Mouse (Mus musculus): ENCODE data around the gene Fam189b. TPM values are rescaled to one million over a fixed set of nuclear protein-coding genes. Genes with fewer than 3 reads are reported as not detected.

Fam189b gene
- polyA plus RNA-seq (2021; fragmentation: Nextera tagmentation) = 7.2 and 8.7 TPM in 2 replicates
- long read RNA-seq, experiment 1, partial matches to known transcripts = 4 of 7 reads
- long read RNA-seq, experiment 1, other reads (novel, unspliced or antisense) = 3 of 7 reads
- long read RNA-seq, experiment 2, transcript Fam189b-201 (12 exons, 3,083 nt) = major isoform, 8 of 28 reads
- long read RNA-seq, experiment 2, partial matches to known transcripts = 7 of 28 reads
- long read RNA-seq, experiment 2, other reads (novel, unspliced or antisense) = 11 of 28 reads

DNA sequence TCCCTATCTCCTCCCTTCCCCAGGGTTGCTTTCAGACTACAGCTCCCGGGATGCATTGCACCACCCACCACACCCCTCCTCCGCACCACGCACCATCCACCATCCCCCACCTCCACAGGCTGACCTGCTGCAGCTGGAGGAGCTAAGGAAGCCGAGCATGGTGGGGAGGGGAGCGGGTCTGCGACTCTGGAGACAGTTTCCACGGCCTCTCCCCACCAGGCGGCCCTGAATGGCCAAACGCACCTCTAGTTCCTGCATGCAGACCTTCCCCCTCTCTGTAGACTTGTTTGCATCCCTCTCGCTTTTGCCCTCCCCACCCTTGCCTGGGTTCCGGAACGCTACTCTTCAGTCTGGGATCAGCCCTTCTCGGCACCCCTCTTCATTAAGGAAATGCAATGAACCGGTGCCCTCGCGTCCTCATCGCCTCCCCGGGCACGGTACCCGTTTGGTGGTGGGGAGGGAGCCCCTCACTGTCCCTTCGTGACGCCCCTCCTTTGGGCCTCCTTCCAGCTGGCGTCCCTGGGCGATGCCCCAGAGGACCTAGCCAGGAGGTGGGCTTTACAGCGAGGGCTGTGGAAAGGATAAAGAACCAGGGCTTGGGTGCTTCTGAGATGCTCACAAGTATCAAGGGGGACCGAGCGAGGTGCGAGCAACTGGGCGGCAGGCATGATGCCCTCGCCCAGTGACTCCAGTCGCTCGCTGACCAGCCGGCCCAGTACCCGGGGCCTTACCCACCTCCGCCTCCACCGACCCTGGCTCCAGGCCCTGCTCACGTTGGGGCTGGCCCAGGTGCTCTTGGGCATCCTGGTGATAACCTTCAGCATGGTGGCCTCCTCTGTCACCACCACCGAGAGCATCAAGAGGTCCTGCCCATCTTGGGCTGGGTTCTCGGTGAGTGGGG is at the start of gene Fam189b:
TSS of gene Fam189b (plus strand) at position 86 of the 901 bp plus-strand sequence.

DNA sequence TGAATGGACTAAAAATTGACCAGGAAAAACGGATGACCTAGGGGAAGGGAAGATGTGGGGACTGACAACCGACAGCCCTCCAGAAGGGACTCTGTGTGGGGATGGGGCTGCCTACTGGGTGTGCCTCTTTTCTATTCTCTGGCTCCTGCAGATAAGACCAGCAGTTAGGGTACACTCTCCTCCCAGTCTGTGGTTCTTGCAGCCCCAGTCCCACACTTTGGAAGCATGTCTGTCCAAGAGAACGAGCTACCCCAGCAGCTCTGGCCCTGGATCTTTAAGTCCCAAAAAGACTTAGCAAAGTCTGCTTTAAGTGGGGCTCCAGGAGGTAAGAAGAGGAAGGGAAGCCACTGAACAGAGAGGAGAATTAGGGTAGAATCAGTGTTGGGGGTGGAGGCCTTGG is 47.0 kb upstream of the Fam189b start, which contains the start of gene Pklr:
TSS of gene Pklr (plus strand) at position 185 of the 400 bp plus-strand sequence.

DNA sequence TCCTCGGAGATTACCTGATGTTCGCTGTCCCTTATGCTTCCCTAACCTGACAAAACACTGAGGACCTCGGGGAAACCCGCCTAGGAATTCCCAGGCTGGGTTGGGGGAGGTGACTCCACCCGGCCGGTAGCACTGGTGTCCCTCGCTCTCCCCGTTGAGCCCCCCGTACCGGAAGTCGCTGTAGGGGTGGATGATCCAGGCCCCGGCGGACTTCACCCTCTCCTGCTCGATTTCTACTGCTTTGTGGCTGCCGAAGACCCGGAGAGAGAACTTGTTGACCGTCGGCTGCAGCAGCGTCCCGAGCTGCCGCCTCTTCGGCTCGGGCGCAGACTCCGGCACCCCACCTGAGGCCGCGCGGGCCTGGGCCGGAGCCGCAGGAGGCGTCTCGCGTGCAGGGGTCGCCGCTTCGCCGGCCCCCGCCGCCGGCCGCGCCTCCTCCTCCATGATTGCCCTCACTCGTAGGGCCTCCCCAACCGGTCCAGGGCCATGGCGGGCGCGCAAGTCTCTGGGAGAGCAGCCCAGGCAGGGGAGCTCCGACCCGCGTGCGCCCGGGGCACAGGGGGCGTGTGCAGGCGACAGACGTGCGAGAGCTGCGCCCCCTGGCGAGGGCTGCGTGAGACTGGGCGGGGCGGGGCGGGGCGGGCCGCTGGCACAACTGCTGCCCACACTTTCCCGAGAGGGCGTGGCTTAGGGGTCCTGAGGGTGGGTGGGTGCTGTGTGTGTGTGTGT is 23.2 kb upstream of the Fam189b start, which contains the start of gene Hcn3:
TSS of gene Hcn3 (minus strand) at position 581 of the 729 bp plus-strand sequence.

DNA sequence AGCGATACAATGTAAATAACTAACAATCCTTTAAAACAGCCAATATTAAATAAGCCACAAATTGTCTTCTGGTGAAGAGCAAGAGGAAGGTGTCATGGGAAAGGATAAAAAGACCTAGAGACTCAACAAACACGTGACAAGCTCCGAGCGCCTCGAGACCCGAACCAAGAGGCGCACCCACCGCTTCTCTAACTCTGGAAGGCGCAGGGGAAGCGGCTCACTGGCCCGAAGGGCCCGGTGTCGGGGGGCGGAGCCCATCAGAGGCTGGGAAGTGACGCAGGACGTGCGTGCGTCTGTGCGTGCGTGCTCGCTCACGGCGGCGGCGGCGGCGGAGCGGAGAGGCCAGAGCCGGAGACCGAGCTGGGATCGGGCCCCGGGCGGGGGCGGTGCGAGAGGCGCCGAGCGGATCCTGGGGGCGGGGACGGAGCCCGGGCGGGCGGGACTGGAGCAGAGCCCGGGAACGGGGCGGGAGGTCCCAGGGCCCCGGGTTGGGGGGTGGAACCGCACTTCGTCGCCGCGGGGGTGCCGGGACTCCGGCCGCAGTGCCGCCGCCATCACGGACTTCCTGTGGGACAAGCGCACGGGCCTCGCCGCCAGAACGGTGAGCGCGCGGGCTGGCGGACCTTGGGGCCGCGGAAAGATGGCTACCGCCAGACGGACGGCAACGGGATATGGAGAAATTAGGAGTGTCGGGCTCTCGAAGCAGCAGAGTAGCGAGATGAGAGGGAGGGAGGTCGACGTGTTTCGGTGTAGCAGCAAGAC is 18.3 kb upstream of the Fam189b start, which contains the start of gene Clk2:
TSS of gene Clk2 (plus strand) at position 290 of the 762 bp plus-strand sequence.

DNA sequence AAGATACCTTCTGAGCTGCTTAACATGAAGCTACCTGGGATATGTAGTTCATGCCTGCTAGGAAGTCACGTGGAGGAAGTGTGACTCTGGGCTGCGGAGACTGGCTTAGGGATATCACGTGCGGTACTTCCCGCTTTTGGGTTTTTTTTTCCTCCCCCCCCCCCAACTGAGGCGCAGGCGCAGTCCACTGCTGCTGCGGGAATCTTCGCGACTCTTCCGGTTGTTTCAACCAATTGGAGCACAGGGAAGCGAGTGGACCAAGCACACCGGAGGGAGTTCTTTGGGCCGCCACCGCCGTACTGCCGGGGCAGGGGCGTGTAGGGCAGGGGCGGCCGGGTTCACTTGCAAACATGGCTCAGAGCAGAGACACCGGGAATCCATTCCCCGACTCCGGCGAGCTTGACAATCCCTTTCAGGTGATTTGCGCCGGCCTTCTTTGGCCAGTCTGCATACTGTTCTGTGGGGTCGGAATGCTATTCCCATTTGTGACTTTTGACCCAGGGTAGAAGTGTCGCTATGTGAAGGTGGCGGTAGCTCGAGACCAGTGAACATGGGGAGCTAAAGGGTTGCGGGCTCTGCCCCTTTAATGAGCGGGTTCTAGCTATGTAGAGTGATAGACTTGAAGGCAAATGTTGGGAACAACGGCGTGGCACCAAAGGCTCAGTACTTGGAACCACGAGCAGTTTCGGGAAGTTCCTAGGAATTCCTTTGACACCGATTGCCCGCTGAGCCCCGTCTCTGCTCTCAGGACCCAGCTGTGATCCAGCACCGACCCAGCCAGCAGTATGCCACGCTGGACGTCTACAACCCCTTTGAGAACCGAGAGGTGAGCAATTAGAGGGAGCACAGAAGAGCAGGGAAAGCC is 5.5 kb upstream of the Fam189b start, which contains the start of gene Scamp3:
TSS of gene Scamp3 (plus strand) at position 232 of the 865 bp plus-strand sequence.

DNA sequence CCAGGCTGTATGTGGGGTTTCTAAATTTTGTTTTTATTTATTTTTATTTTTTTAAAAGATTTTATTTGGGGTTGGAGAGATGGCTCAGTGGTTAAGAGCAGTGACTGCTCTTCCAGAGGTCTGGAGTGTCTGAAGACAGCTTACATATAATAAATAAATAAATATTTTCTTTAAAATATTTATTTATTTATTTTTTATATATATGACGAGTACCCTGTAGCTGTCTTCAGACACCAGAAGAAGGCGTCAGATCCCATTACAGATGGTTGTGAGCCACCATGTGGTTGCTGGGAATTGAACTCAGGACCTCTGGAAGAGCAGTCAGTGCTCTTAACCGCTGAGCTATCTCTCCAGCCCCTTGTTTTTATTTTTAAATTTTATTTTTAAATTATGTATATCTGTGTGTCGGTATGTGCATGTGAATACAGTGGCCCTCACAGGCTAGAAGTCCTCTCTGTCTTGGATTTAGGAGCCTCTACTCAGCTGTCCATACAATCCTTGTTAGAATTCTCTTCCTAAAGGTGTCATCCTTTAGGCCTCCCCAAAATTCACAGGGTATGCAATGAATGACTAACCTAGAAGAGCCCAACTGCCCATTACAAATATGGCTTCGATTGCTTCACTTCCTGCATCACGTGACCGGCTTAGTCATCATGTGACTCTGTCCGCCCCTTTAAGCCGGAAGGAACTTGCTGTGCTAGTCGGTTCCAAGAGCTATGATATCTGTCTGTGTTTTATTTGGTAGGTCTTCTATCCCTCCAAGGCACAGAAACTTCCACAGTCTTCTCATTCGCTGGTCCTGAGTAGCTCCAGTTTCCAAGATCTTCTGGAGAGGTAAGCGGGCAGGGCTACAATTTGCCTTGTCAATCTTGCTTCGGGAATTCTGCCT is 19.6 kb downstream of the Fam189b start, which contains the start of gene Gba:
TSS of gene Gba (plus strand) at position 676 of the 889 bp plus-strand sequence.

DNA sequence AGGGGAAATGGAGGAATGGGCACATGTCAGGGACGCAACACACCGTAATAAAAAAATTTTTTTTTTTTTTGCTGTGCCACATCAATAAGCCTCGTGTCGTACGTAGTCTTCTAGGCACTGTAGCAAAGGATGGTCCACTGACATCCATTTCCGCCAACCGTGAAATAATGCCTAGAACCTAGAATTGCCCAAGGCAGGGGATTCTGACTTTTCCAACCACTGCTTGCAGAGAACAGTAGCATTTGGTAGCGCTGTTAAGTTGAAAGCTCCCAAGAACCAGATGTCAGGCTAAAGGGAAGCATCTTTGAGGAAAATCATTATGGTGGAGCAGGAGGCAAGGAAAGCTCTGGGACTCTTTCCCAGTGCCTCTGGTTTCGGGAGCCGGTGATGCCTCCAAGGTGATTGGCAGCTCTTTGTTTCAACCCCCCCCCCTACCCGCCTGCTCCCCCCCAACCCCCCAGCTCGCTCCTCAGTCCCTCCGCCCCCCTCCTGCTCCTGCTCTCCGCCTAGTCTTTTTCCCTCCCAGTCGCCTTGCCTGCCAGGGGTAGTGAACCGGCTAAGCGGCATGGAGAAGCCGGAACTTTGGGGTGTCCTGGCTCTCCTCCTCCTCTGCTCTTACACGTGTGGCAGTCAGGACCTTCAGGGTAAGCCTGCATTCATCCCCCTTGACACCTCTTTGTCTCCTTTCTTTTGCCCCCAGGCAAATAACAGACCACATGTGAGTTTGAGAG is 31.9 kb downstream of the Fam189b start, which contains the start of gene Thbs3:
TSS of gene Thbs3 (plus strand) at position 500 of the 731 bp plus-strand sequence.

DNA sequence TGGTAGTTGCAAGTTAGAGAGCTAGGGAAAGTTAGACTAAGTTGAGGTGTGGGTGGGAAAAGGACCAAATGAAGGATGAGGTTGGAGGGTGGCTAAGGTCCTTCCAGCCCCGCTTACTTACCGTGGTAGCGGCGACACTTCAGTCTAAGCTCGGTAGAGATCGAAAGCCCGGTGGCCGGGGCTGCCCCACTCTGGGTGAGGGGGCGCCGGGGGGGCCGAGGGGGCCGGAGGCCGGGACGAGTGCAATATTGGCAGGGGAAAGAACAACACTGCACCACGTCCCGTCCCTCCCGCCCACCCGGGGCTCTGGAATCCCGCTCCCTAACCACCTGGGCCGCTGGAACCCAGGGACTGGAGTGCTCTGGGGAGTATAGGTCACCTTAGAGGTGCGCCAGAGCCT is 44.0 kb downstream of the Fam189b start, which contains the start of gene Mtx1:
TSS of gene Mtx1 (minus strand) at position 189 of the 400 bp plus-strand sequence.

DNA sequence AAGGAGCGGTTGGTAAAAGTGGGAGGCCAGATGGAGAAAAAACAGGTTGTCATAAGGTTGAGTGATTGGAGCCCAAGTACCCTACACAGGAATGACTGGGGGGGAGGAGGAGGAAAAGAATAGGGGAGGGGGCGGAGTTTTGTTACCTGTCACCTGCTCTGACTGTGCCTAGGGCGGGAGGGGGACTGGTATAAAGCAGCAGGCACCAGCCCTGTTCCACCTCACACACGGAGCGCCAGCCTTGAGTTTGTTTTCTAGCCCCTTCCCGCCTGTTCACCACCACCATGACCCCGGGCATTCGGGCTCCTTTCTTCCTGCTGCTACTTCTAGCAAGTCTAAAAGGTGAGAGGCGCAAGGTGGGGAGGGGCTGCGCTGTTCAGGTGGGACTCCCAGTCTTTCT is 45.9 kb downstream of the Fam189b start, which contains the start of gene Muc1:
TSS of gene Muc1 (plus strand) at position 222 of the 400 bp plus-strand sequence.

Small RNAs within 50 kb of the gene (microRNA-seq; reads per million reads assigned to microRNA genes)
- gene Mir92b = 8,824 reads per million, percentile 95 among the genes with 10 or more reads in this experiment

Other genes starting within 250 kb of the Fam189b start
- gene Ash1l, start 232.5 kb upstream of the Fam189b start, polyA plus RNA-seq (2021; fragmentation: Nextera tagmentation) = 9.1 and 9.5 TPM in 2 replicates
- 102 and 114 TPM in 2 replicates for gene Dap3, start 232.0 kb upstream of the Fam189b start, polyA plus RNA-seq (2021; fragmentation: Nextera tagmentation)
- gene Rusc1, start 89.8 kb upstream of the Fam189b start, polyA plus RNA-seq (2021; fragmentation: Nextera tagmentation) = 40.8 and 48.7 TPM in 2 replicates
- not detected in 2 replicates for gene Gm43738, start 82.0 kb upstream of the Fam189b start, polyA plus RNA-seq (2021; fragmentation: Nextera tagmentation)
- gene Fdps, start 81.2 kb upstream of the Fam189b start, polyA plus RNA-seq (2021; fragmentation: Nextera tagmentation) = 183 TPM in 2 replicates
- gene Pklr, start 47.0 kb upstream of the Fam189b start, polyA plus RNA-seq (2021; fragmentation: Nextera tagmentation) = 0.20 TPM in 1 of 2 replicates, not detected in the other
- gene Hcn3, start 22.9 kb upstream of the Fam189b start, polyA plus RNA-seq (2021; fragmentation: Nextera tagmentation) = 1.9 and 2.1 TPM in 2 replicates
- gene Clk2, start 18.3 kb upstream of the Fam189b start, polyA plus RNA-seq (2021; fragmentation: Nextera tagmentation) = 2.3 and 2.6 TPM in 2 replicates
- gene Scamp3, start 5.7 kb upstream of the Fam189b start, polyA plus RNA-seq (2021; fragmentation: Nextera tagmentation) = 79.6 and 80.4 TPM in 2 replicates
- gene Gba, start 19.8 kb downstream of the Fam189b start, polyA plus RNA-seq (2021; fragmentation: Nextera tagmentation) = 24.0 and 25.6 TPM in 2 replicates
- gene Thbs3, start 32.0 kb downstream of the Fam189b start, polyA plus RNA-seq (2021; fragmentation: Nextera tagmentation) = 10.7 and 16.8 TPM in 2 replicates
- gene Mtx1, start 43.9 kb downstream of the Fam189b start, polyA plus RNA-seq (2021; fragmentation: Nextera tagmentation) = 125 and 128 TPM in 2 replicates
- gene Muc1, start 45.9 kb downstream of the Fam189b start, polyA plus RNA-seq (2021; fragmentation: Nextera tagmentation) = not detected in 2 replicates
- gene Krtcap2, start 62.8 kb downstream of the Fam189b start, polyA plus RNA-seq (2021; fragmentation: Nextera tagmentation) = 237 and 255 TPM in 2 replicates
- 20.0 and 21.4 TPM in 2 replicates for gene Trim46, start 63.2 kb downstream of the Fam189b start, polyA plus RNA-seq (2021; fragmentation: Nextera tagmentation)
- gene Dpm3, start 76.2 kb downstream of the Fam189b start, polyA plus RNA-seq (2021; fragmentation: Nextera tagmentation) = 320 and 365 TPM in 2 replicates
- gene Slc50a1, start 87.4 kb downstream of the Fam189b start, polyA plus RNA-seq (2021; fragmentation: Nextera tagmentation) = 56.9 and 59.5 TPM in 2 replicates
- gene Efna1, start 98.0 kb downstream of the Fam189b start, polyA plus RNA-seq (2021; fragmentation: Nextera tagmentation) = 11.3 and 12.4 TPM in 2 replicates
- gene Efna3, start 139.8 kb downstream of the Fam189b start, polyA plus RNA-seq (2021; fragmentation: Nextera tagmentation) = 11.0 and 12.5 TPM in 2 replicates
- 0.39 and 0.40 TPM in 2 replicates for gene Efna4, start 154.9 kb downstream of the Fam189b start, polyA plus RNA-seq (2021; fragmentation: Nextera tagmentation)
- gene Adam15, start 166.9 kb downstream of the Fam189b start, polyA plus RNA-seq (2021; fragmentation: Nextera tagmentation) = 26.6 and 28.2 TPM in 2 replicates
- gene Dcst2, start 178.8 kb downstream of the Fam189b start, polyA plus RNA-seq (2021; fragmentation: Nextera tagmentation) = not detected in 2 replicates
- gene Dcst1, start 182.1 kb downstream of the Fam189b start, polyA plus RNA-seq (2021; fragmentation: Nextera tagmentation) = 1.4 TPM in 2 replicates
- gene Zbtb7b, start 211.6 kb downstream of the Fam189b start, polyA plus RNA-seq (2021; fragmentation: Nextera tagmentation) = 0.23 and 0.59 TPM in 2 replicates
- not detected in 2 replicates for gene Lenep, start 219.7 kb downstream of the Fam189b start, polyA plus RNA-seq (2021; fragmentation: Nextera tagmentation)
- gene Flad1, start 228.7 kb downstream of the Fam189b start, polyA plus RNA-seq (2021; fragmentation: Nextera tagmentation) = 27.2 and 28.1 TPM in 2 replicates
- gene Cks1b, start 235.2 kb downstream of the Fam189b start, polyA plus RNA-seq (2021; fragmentation: Nextera tagmentation) = 10.2 and 10.3 TPM in 2 replicates
- gene Shc1, start 235.3 kb downstream of the Fam189b start, polyA plus RNA-seq (2021; fragmentation: Nextera tagmentation) = 2.7 and 3.0 TPM in 2 replicates
- gene Pygo2, start 247.1 kb downstream of the Fam189b start, polyA plus RNA-seq (2021; fragmentation: Nextera tagmentation) = 5.8 and 6.2 TPM in 2 replicates

All from layer of hippocampus, adult 6 months (tissue).